Mouse (Mus musculus) cerebellum, postnatal 36 days (tissue): Measurements from ENCODE around the gene Sufu.

Source experiments
- DNase-seq, 2 experiments: peaks; one replicate each; pipeline ENCODE4 v3.0.0; 2021 to 2022; ENCODE audit warnings: mixed read lengths in 2 of 2

The Sufu gene

DNA sequence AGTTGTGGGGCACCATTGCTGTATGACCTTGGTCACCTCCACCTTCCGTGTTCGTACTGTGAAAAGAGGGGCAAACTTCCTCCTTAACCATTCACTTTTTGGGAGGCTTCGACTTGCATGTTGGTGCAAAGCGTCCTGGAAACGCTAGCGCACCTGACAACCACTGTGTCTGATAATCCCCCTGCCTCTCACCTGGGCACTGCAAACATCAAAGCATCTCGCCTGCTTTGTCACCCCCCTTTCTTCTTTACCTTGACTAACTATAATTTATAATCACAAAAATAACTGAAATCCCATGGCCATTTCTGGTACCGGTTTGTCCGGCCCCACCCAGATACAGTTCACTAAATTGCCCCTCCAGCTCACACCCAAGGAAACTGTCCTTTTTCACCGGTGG, 2.0 kb upstream of the Sufu start:
- no peak for DNase-seq

DNA sequence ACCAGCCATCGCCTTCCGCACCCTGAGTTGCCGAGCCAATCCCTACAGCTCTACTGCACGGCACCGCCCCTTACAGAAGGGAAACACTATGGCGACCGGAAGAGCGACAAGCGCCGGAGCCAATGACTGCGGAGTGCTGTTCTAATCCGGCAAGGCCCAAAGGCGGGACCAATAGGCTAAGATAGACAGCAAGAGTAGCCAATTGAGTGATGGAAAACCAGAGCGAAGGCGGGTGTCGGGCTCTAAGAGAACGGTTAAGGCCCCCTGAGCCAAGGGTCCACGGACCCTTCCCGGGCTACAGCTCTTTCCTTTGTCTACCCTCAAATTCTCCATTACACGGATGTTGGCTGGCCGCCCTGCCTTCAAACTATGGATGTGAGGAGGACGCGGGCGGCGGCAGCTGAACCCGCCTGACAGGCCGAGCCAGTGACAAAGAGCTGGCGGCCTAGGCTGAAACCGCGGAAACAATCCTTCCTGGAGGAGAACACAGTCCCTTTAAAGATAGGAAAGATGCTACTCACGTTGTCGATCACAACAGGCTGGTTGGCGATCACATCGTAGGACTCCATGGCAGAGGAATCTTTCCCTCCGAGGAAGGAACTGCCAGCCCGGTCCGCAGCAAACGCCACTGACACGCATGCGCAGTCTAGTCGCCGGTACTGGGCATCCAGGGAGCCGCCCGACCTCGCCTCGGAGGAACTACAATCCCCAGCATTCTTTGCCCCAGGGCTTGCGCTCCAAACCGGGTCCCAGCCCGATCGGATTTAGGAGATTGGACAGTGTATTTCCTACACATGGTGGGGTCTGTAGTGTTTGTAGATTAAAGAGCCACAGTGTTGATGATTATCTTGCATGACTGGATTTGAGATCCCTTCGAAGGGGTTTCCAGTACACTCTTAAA, 1.3 kb upstream of the Sufu start, which contains the start of gene Actr1a:
Actr1a (minus strand) TSS at position 640 of the 901 bp plus-strand sequence.
- peak; percentile 97 to 98 for DNase-seq

DNA sequence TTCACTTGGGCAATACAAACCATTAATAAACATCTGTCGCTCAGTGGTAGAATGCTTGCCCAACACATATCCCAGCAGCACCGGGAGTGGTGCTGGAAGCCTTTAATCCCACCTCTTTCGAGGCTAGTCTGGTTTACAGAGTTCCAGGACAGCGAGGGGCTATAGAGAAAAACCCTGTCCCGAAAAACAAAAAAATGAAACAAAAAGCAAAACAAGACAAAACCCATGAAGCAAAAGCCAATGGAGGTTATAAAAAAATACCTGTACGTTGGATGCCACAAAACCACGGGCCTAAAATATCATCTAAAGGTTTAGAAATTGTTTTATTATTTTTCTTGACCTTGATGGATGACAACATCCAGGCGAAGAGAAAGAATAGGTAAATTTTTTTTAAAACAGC, 587 bp upstream of the Sufu start:
- no peak for DNase-seq

DNA sequence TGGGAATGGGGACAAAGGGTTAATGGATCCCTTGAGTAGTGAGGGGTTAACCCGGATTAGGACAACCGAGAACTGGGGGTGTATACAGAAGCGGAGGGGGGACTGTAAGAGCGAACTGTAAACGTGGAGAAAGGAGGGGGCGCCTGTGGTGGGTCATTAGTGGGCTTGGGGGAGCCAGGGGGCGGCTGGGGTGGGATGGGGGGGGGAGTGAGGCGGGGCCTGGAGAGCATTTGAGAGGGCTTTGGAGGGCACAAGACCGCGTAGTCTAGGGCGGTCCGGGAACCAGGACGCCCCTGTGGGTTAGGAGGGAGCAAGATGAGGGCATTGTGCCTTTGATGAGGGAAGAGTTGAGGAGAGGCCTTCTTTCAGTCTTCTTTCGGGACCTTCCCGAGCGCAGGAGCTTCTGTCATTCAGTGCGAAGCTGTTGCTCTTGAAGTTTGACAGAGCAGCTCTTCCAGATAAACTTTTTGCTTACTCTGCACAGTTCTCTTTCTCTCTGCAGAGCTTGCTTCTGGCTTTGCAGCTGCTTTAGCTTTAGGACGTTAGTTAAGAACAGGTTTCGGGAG, 823 bp downstream of the Sufu start:
- no peak for DNase-seq

DNA sequence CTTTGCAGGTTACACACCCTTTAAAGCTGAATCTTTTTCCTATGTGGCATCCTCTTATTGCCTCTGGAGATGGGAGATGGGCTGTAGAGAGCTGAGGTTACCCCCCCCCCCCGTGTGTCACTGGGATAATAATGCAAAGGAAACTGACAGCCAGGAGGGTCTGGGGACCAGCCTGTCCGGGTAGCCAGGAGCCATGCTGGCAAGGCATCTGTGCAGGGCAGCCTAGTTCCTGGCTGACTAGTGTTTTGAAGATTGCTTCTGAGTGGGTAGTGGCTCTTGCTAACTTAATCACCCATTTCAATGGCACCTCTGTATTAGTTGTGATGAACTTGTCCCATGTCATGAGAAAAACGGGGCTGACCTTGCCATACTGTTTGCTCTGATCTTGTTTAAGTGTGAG, 1.7 kb downstream of the Sufu start:
- DNase-seq, result no peak

DNA sequence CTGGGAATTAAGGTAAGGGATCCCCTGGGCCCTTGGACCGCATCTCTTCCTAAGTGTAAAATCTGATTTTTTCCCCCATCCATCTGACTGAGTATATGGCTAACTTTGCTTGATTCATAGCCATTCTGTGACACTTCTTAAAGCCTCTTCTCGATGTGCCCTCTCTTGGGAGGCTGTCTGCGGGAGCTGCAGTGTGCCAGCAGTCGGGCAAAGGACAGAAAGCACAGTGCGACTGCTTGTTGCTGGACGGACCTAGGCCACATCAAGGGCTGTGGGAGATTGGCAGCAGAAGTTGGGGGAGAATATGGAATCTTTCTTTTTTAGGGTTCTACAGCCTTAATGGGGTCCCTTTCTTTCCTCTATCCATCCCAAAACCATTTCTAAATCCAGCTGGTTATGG, 2.7 kb downstream of the Sufu start:
- DNase-seq, result no peak

DNA sequence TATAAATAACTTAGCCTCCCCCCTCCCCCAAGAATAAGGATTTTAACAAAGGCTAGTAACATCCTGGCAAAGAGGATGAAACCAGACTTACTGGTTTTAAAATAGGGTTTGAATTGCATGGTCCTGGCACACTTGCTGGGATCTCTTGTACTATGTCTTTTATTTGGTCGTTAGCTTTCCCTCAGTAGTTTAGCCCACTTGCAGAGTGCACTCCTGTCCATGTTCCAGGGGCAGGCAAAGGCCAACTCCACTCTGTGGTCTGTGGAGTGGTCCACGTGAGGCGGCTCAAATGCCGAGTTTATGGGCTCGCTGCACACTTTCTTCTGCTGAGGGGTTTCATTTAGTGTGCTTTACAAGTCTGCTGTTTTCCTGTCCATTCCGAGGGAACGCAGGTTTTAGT, 3.2 kb downstream of the Sufu start:
- no peak for DNase-seq

DNA sequence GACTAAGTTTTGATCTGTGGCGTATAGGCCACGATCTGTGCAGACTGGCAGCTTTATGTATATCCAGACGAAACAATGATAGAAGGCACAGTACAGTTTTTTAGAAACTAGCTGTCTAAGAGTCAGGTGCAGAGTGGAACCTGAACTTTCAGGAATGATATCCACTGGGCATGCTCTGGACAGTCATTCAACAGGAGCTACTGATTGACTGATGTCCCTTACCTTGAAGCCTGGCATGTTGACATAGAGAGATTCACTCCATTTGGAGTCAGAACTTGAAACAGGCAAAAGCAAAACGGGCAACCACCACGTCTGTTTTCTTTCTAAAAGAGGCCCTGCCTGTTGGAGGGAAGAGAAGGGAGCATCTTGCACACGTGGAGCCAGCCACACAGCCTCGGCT, 3.9 kb downstream of the Sufu start:
- DNase-seq, result no peak

DNA sequence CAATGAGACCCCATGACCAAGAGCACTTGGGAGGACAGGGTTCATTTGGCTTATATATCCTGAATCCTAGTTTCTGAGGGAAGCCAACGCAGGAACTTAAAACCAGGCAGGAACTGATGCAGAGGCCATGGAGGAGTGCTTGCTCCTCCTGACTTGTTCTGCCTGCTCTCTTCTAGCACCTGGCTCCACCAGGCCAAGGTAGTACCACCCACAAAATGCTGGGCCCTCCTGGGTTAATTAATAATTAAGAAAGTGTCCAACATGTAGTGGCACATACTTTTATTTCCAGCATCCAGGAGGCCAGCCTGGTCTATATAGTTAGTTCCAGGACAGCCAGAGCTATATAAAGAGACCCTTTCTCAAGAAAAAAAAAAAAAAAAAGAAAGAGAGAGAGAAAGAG, 7.3 kb downstream of the Sufu start:
- no peak for DNase-seq

DNA sequence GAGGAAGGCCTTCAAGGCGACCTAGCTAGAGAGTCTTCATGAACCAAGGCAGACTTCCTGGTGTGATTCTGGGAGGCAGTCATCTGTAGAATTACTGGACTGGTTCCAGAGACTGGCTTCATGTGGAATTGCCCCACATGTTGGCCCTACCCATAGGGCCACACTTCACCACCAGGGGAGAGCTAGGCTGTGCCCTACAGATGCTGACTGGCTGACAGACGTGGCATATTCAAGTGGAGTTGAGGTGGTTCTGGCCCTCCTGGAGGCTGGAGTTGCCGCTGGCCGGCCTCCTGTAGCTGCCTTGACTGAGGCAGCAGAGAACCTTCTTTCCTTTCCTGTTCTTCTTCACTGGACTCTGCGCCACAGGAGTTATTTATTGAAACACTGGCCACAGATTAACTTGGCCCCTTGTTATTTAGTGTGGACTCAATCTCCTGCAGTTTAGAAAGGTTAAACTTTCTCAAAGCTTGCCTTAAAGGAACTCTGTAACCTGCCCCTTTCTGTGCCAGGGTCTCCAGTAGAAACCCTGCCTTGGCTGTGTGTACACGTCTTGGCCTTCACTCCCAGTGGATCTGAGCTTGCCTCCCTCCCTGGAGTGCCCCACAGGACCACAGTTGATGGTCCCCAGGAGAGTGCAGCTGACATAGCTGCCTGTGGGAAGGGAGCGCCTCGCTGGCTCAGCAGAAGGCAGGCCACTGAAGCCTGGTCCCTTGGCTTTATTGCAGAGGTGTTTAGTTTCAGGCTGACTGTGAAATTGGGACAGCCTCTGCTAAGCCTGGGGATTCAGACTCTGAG, 10.1 kb downstream of the Sufu start:
- no peak for DNase-seq

DNA sequence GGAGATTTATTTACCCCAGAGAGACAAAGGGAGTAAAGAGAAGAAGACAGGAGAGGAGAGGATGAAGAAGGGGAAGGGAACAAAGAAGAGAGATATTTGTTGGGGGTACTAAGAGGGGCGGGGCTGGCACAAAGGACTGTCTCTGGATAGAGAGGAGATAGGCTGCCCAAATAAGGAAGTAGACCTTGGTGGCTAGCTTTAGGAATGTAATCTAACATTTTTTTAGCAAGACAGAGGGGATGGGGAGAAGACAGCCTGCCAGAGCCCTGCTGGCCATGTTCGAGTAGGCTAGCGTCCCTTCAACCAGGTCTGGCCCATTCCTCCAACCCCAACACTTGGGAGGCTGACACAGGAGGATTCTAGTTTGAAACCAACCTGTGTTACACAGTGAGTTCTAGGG, 12.8 kb downstream of the Sufu start:
- no peak for DNase-seq

DNA sequence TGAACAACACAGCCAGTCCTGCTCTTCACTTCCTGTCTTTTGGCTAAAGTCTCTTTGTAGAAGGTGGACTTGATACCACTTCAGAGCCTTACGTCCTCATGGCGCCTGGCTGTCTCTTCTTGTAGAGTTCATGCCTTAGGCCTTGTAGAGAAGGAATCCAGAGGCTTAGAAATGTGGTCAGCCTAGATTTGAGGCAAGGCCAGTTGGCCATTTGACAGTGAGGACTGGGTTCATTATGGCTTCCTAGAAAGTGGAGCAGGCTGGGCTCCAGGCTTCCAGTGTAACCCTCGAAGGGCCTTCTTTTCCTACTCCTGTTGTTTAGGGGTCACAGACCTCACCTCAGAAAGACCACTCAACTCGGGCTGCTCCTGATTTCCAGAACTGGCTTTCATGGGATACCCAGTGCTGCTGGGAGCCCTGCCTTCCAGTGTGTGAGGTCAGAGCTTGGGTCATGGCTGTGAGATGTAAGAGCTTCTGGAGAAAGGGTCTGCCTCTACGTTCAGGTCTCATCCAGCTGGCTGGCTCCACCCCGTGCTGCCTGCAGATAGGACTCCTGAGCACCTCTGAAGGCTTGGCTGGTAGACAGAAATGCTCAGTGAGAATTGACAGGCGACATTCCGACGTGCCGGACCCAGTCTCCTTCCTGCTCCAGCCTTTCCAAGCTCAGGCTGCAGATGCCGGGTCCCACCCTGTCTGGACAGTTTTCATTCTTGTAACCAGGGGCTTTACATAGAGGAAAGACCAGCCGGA, 15.5 kb downstream of the Sufu start:
- DNase-seq, result no peak

DNA sequence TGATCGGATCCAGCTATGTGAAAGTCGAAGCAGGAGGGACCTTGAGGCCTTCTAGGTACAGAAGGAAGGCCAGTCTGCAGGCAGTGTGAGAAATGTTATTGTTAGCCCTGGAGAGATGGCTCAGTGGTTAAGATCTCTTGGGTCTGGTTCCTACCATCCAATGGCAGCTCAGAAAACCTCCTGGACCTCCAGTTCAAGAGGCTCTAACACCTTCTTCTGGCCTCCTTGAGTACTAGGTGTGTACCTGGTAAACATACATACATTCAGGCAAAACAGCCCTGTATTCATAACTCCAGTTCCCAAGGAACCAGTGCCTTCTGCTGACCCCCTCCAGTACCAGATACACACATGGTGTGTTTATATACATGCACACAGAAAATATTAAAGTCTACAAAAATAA, 17.3 kb downstream of the Sufu start:
- DNase-seq, result no peak

DNA sequence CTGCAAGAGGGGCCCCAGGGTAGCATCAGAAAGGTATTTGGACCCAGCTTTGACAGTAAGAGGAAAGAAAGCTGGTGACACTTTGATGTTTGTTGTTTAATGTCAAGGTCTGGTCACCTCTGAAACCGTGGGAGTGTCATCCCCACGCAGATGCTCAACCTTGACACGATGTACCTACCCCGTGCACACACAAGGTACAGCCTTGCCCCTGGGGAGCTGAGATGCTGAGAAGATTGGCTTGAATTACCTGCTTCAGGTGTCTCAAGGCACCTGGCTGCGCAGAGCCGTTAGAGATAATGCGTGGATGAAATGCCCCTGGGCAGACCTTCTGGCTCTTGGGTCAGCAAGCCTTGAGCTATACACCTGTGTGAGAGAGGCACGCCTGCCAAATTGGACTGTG, 17.8 kb downstream of the Sufu start:
- no peak for DNase-seq

DNA sequence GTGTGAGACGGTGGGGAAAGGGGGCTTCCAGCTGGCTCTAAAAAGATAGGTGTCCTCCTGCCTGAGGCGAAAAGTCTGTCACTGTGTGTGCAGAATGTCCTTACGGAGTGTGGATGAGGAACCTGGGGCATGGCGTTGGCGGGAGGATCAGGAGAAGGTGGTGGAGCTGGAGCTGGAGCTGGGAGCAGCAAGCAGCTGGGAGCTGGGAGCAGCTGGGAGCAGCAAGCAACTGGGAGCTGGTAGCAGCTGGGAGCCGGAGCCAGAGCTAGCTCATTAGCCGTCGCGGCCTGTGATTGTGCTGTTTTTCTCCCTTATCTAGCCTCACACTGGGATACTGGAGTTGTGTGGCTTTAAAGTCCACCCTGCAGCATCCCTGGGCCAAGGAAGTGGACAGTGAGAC, 19.6 kb downstream of the Sufu start:
- no peak for DNase-seq

DNA sequence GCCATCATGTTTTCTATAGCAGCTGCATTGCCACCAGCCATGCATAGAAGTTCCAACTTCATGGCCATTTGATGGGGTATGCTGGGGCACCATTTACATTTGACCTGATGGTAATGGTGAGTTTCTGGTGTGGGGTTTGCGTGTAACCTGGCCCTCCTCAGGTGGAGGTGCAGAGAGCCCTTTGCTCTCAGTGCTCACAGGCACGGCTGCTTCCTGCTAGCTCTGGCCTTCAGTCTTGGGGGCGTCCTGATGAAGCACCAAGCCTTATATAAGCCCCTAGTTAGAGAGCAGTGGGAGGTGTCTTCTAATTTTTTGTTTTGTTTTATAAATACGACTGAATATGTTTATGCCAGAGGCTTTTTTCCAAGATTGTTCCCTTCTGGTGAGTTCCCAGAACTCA, 21.4 kb downstream of the Sufu start:
- DNase-seq, result no peak

DNA sequence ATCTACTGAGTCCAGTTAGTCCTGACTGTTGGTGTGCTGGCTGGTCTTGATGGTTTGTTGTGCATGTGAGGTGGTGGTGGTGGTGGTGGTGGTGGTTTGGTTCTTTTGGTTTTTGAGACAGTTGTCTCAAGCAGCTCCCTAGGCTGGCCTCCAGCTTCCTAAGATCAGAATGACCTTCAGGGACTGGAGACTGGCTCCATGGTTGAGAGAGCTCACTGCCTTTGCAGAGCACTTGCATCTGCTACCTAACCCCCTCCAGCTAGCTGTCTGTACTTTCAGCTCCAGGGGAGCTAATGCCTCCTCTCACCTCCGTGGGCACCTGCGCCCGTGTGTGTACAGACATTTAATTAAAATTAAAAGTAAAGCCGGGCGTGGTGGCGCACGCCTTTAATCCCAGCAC, 23.7 kb downstream of the Sufu start:
- no peak for DNase-seq

DNA sequence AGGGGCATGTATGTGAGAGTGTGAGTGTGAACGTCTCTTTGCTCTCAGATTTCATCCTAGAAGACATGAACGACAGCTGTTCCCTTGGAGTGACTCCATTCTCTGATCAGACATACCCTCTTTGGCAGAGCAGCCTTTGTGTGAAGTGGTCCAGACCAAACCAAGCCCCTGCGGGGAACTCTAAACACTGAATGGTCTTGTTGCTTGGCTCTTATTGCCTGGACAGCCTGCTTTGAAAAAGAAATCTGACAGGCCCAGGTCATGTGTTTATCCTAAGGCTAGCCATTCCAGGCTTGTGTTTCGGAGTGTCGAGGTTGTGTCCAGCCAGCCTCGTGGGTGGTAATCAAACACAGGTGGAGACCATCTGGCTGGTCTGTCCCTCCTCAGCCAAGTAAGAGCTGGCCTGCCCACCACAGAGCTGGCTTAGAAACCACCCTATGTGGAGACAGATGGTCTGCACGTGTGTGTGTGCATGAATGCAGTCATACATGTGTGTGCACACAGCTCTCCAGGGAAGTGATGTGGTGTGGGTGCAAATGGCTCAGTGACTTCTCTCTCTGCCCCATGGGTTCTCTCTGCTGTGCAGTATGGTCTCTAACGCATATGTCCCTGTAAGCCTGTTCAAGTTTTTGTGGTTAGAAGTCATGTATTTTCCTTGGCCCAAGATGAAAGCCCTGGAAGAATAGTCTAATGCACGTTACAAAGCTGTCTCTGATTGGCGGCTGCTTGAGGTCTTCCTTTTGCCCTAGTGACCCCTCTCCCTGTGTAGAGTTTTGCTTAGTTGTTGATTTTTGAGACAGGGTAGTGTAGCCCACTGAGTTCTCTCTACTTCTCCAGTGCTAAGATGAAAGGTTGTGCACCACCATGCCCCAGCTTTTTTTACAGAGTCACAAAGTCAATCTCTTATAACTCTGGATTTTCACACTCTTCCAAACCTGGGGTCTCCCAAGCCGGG, 26.0 kb downstream of the Sufu start:
- peak; percentile 83 to 85 for DNase-seq

DNA sequence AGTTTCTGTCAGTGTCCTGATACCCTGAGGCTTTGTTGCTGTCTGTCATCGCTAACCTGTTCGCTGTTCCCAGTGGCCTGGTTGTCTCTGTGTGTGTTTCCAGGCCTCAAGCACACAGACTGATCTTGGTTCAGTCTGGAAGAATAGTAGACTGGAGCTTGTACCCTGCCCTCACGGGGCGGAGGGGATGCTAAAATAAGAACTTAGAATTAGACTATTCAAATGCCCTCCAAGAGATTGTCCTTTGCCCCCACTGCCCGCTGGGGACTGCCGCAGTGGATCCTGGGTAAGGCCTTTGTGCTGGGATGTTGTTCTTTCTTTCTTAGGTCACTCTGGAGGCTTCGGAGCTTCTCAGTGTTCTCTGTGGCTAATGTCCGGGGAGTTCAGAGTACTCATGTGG, 28.6 kb downstream of the Sufu start:
- no peak for DNase-seq

DNA sequence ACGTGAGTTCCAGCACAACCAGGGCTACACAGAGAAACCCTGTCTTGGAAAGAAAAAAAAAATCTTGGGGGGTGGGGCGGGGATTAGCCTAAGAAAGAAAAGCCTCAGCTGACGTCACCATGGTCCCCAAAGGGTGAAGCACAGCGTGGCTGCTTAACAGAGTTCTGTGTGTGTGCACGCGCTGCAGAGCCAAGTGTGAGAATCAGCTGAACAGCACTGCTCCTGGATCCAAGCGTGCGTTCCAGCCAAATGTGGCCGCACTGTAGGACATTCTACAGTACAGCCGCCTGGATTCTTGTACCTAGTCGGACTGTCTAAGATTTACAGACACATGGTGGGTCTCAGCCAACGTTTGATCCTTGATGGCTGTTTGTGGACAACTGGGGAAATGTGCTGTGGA, 29.8 kb downstream of the Sufu start:
- peak in 1 of 2 experiments; percentile 36 for DNase-seq

DNA sequence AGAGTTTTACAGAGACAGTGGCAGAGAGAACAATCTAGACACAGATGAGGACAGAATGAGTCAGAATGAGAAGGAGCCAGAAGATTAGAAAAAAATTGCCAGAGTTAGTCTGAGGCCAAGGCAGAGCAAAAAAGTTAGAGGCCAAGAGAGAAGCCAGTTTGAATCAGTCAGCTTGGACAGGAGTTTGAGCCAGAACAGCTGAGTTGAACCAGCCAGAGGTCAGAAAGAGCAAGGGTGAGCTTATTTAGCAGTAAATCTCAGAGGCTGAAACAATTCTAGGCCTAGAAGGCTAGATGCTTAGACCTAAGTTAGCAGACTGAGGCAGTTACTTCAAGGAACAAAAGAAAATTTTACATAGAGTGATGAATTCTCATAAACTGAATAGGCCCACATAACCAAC, 32.6 kb downstream of the Sufu start:
- no peak for DNase-seq

DNA sequence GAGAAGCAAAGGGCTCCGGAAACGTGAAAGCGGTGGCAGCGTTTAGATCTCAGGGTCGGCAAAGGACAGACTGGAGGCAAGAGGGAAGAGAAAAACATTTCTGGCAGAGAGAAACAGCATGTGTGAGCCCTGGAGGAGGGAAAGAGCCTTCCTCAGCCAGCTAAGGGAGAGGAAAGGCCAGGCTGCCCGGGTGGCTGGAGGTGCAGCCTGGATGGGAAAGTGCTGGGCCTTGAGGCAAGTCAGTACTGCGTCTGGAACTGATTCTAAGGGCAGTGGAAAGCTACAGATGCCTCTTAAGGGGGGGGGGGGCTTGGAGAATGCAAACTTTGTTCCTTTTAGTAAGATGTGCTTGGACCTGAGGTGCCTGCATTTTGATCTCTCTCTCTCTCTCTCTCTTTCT, 37.0 kb downstream of the Sufu start:
- DNase-seq, result no peak
